Mouse (Mus musculus) testis, adult 2 months (tissue): ENCODE results near the gene Bckdha.

ENCODE experiments used
- CTCF ChIP-seq: fragments of 200-500 bp; IDR thresholded peaks from 2 replicates; pipeline ENCODE4 v1.5.1; 2012; ENCODE audit warnings: low read depth, mild to moderate bottlenecking, inconsistent platforms, low read length, moderate library complexity; ENCODE audit not compliant: control insufficient read depth, insufficient read depth, insufficient replicate concordance
- POLR2A ChIP-seq: fragments of 200-500 bp; IDR thresholded peaks from 2 replicates; pipeline ENCODE4 v1.6.1; 2012; ENCODE audit warnings: low read depth, mild to moderate bottlenecking, inconsistent platforms, low read length, moderate library complexity; ENCODE audit not compliant: control insufficient read depth

GRCm38 (mm10) chr7:25607196-25607595, 51.6 kb downstream of the Bckdha start:
- TF ChIP-seq POLR2A (no peak), CTCF (no peak)
